Mouse (Mus musculus) limb, embryonic 11.5 days (tissue): ENCODE results near the gene Hspb1. TPM values are rescaled to one million over a fixed set of nuclear protein-coding genes. Genes with fewer than 3 reads are reported as not detected.

Experiments
- ATAC-seq: fragments of 200-750 bp; cut with Nextera tagmentation; 2 replicates; pipeline ENCODE4 v1.8.0; 2017; ENCODE audit warnings: low read depth; ENCODE audit not compliant: insufficient number of reproducible peaks, low FRiP score, low TSS enrichment
- DNase-seq: peaks from one replicate; pipeline ENCODE4 v3.0.0-alpha.2; 2015; ENCODE audit warnings: low spot score
- H3K27ac ChIP-seq: fragments of 300-500 bp; sonication (generic); replicated peaks from 2 replicates; pipeline ENCODE4 v1.5.1; 2014; ENCODE audit warnings: low read depth, mild to moderate bottlenecking, low read length
- H3K27me3 ChIP-seq: fragments of 300-500 bp; sonication (generic); 2 replicates; pipeline ENCODE4 v1.6.1; 2014; ENCODE audit warnings: mild to moderate bottlenecking, low read length, mixed read lengths; ENCODE audit not compliant: control insufficient read depth, insufficient read depth
- H3K36me3 ChIP-seq: fragments of 300-500 bp; sonication (generic); 2 replicates; pipeline ENCODE4 v1.6.1; 2014; ENCODE audit warnings: mild to moderate bottlenecking, low read length, moderate library complexity, mixed read lengths; ENCODE audit not compliant: control insufficient read depth, insufficient read depth
- H3K4me1 ChIP-seq: fragments of 300-500 bp; sonication (generic); 2 replicates; pipeline ENCODE4 v1.6.1; 2014; ENCODE audit warnings: low read length, mixed read lengths; ENCODE audit not compliant: control insufficient read depth, insufficient read depth
- H3K4me2 ChIP-seq: fragments of 300-500 bp; sonication (generic); 2 replicates; pipeline ENCODE4 v1.6.1; 2014; ENCODE audit warnings: low read depth, mild to moderate bottlenecking, moderate library complexity; ENCODE audit not compliant: severe bottlenecking
- H3K4me3 ChIP-seq: fragments of 300-500 bp; sonication (generic); 2 replicates; pipeline ENCODE4 v1.5.1; 2014; ENCODE audit warnings: low read depth, low read length
- H3K9ac ChIP-seq: fragments of 300-500 bp; sonication (generic); 2 replicates; pipeline ENCODE4 v1.6.1; 2014; ENCODE audit warnings: mild to moderate bottlenecking, low read length
- H3K9me3 ChIP-seq: fragments of 300-500 bp; sonication (generic); 2 replicates; pipeline ENCODE4 v1.6.1; 2016; ENCODE audit warnings: low read length; ENCODE audit not compliant: control insufficient read depth
- WGBS: fragments of 180-500 bp; shearing (Covaris S2); extraction: QIAGEN DNeasy Blood & Tissue Kit; methylation state at CpG from one replicate; pipeline ENCODE4 v1.1.7; 2014; 5-methylcytosine and 5-hydroxymethylcytosine counted together
- polyA plus RNA-seq: library from polyadenylated mRNA; unstranded; fragments of >200 nt; fragmentation: Nextera tagmentation; extraction: Ambion mirVana; gene quantifications from 2 replicates; pipeline ENCODE4 v1.2.1, GENCODE M21; 2014

The Hspb1 gene
- polyA plus RNA-seq, 1 experiment from 2014 or later: 30.7 TPM

- DNase-seq: peak; percentile 97
- WGBS: under 1% methylated on average over 30 of the region's 30 CpGs
- ATAC-seq: peak; percentile 96
- Histone ChIP-seq H3K27ac (no peak overlapping the region), H3K4me2 (peak overlapping the region; percentile 72), H3K36me3 (peaks cover 3% of the 10 kb centered on the region), H3K27me3 (no peaks in the 10 kb centered on the region), H3K4me3 (peak overlapping the region; percentile 31), H3K9ac (0 out of 2 replicates have a peak overlapping the region, but pooled peaks have one; percentile 22), H3K9me3 (no peaks in the 10 kb centered on the region), H3K4me1 (peaks cover 2% of the 10 kb centered on the region; the same call in 1 of the 2 replicates)
These were observed 15.9 kb downstream of the Hspb1 start for GRCm38 (mm10) chr5:135903551-135904151.

DNA sequence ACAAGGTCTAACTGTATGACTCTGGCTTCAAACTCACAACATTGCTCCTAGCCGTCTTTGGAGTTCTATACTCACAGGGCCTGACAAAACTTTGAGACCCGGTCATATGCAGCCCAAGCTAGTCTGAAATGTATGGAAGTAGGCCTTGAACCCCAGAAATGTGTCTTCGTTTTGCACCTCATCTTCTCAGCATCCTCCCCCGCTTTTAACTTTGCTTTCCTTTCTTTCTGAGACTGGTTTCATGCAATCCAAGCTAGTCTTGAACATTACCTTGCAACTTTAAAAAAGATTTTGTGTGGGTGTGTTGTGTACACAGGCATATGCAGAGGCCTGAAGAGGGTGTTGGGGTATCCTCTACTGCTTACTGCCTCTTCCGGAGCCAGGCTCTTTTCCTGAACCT lies 16.5 kb downstream of the Hspb1 start:
- Histone ChIP-seq H3K4me3 (no peak overlapping the region), H3K4me2 (no peak overlapping the region), H3K4me1 (peaks cover 2% of the 10 kb centered on the region; the same call in 1 of the 2 replicates), H3K9ac (no peak overlapping the region), H3K36me3 (peaks cover 7% of the 10 kb centered on the region), H3K9me3 (no peaks in the 10 kb centered on the region), H3K27ac (no peak overlapping the region), H3K27me3 (no peaks in the 10 kb centered on the region)
- WGBS: 65% methylated on average over 5 of the region's 5 CpGs
- ATAC-seq: no peak
- no peak for DNase-seq

GRCm38 (mm10) chr5:135905320-135906225 lies 17.9 kb downstream of the Hspb1 start:
- no peak overlapping the region for H3K27ac ChIP-seq
- WGBS: 66% methylated on average over 8 of the region's 8 CpGs
- H3K27me3 ChIP-seq: no peaks in the 10 kb centered on the region
- DNase-seq: no peak
- H3K9ac ChIP-seq: no peak overlapping the region
- ATAC-seq: no peak
- H3K4me2 ChIP-seq: no peak overlapping the region
- peaks cover 16% of the 10 kb centered on the region for H3K36me3 ChIP-seq
- H3K4me1 ChIP-seq: peaks cover 2% of the 10 kb centered on the region; the same call in 1 of the 2 replicates
- no peak overlapping the region for H3K4me3 ChIP-seq
- no peaks in the 10 kb centered on the region for H3K9me3 ChIP-seq

GRCm38 (mm10) chr5:135906846-135907245 lies 19.1 kb downstream of the Hspb1 start:
- H3K27me3 ChIP-seq: no peaks in the 10 kb centered on the region
- 84% methylated on average over 4 of the region's 4 CpGs for WGBS
- H3K36me3 ChIP-seq: peaks cover 21% of the 10 kb centered on the region
- H3K4me2 ChIP-seq: no peak overlapping the region
- H3K4me1 ChIP-seq: peaks cover 2% of the 10 kb centered on the region; the same call in 1 of the 2 replicates
- H3K9ac ChIP-seq: no peak overlapping the region
- no peak for ATAC-seq
- no peak overlapping the region for H3K4me3 ChIP-seq
- H3K27ac ChIP-seq: no peak overlapping the region
- H3K9me3 ChIP-seq: no peaks in the 10 kb centered on the region
- no peak for DNase-seq

DNA sequence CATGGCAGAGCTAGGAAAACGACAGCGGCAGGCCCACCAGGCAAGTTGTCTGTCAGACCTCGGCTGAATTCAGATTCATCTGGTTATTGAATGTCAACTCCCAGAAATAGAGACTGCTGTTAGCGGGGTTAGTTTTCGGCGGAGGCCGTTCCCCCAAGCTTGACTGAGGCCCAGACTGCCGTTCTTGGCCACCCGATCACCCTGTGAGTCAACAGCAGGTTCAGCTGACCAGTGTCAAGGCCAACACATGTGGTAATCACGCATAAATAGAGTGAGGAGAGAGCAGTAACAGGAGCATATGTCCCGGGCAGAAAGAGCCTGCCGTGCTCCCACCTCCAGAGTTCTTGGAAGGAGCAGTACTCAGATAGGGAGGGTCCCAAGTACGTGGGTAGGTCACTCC lies 19.5 kb downstream of the Hspb1 start:
- no peaks in the 10 kb centered on the region for H3K9me3 ChIP-seq
- peaks cover 2% of the 10 kb centered on the region; the same call in 1 of the 2 replicates for H3K4me1 ChIP-seq
- ATAC-seq (no peak), DNase-seq (no peak)
- H3K36me3 ChIP-seq: peaks cover 21% of the 10 kb centered on the region
- H3K27ac ChIP-seq: no peak overlapping the region
- no peak overlapping the region for H3K4me3 ChIP-seq
- H3K9ac ChIP-seq: no peak overlapping the region
- no peak overlapping the region for H3K4me2 ChIP-seq
- H3K27me3 ChIP-seq: no peaks in the 10 kb centered on the region
- WGBS: 90% methylated on average over 13 of the region's 13 CpGs

GRCm38 (mm10) chr5:135908185-135908584 lies 20.5 kb downstream of the Hspb1 start:
- DNase-seq: no peak
- H3K9me3 ChIP-seq: no peaks in the 10 kb centered on the region
- H3K4me1 ChIP-seq: peaks cover 1% of the 10 kb centered on the region; the same call in 1 of the 2 replicates
- H3K27me3 ChIP-seq: no peaks in the 10 kb centered on the region
- H3K9ac ChIP-seq: no peak overlapping the region
- no peak for ATAC-seq
- no peak overlapping the region for H3K27ac ChIP-seq
- no peak overlapping the region for H3K4me3 ChIP-seq
- no peak overlapping the region for H3K4me2 ChIP-seq
- peaks cover 21% of the 10 kb centered on the region for H3K36me3 ChIP-seq
- WGBS: 91% methylated on average over 12 of the region's 12 CpGs

DNA sequence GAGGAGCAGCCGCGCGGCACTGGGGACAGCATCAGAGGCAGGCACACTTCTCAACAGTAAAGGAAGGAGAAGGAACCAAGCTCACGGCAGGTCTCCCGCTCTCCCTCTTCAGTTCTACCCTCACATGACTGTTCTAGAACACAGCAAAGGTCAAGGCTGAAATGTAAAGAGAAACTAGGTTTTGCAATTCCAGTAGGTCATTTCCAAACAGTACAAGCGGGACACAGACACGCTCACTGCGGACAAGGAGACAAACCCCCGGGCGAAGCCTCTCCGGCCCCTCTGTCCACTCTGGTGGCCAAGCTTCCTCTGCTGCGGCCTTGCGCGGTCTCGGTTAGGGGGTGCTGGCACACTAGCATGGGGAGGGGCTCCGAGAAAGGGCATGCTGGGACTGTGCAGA lies 21.3 kb downstream of the Hspb1 start:
- H3K9ac ChIP-seq: no peak overlapping the region
- H3K4me3 ChIP-seq: no peak overlapping the region
- no peak overlapping the region for H3K27ac ChIP-seq
- no peaks in the 10 kb centered on the region for H3K9me3 ChIP-seq
- no peak for ATAC-seq
- H3K4me2 ChIP-seq: no peak overlapping the region
- WGBS: 94% methylated on average over 16 of the region's 16 CpGs
- no peaks in the 10 kb centered on the region for H3K4me1 ChIP-seq
- H3K36me3 ChIP-seq: peaks cover 24% of the 10 kb centered on the region
- no peak for DNase-seq
- H3K27me3 ChIP-seq: no peaks in the 10 kb centered on the region

- 90% methylated on average over 10 of the region's 10 CpGs for WGBS
- Histone ChIP-seq H3K36me3 (peaks cover 24% of the 10 kb centered on the region), H3K9ac (no peak overlapping the region), H3K4me1 (no peaks in the 10 kb centered on the region), H3K9me3 (no peaks in the 10 kb centered on the region), H3K27ac (no peak overlapping the region), H3K27me3 (no peaks in the 10 kb centered on the region), H3K4me3 (no peak overlapping the region), H3K4me2 (no peak overlapping the region)
- DNase-seq: no peak
- ATAC-seq: no peak
These were observed 21.9 kb downstream of the Hspb1 start for GRCm38 (mm10) chr5:135909646-135910045.
